Mouse (Mus musculus): Measurements from ENCODE around the gene Lsp1. TPM values are rescaled to one million over a fixed set of nuclear protein-coding genes. Genes with fewer than 3 reads are reported as not detected.

Gene Lsp1
- total and polyA plus RNA-seq, 2 experiments from 2014 or later = 5.5 to 7.9 TPM

GRCm38 (mm10) chr7:142523200-142523990, 62.8 kb downstream of the Lsp1 start:
- H3K27ac ChIP-seq (ENCODE audit: low read depth, low read length) = no peak overlapping the region
- H3K4me2 ChIP-seq (ENCODE audit: low read depth) = no peak overlapping the region
- no peaks in the 10 kb centered on the region for H3K27me3 ChIP-seq (ENCODE audit: insufficient read depth, low read length)
- H3K9me3 ChIP-seq (ENCODE audit: low read length) = no peaks in the 10 kb centered on the region
- WGBS = 63% methylated on average over 17 of the region's 17 CpGs
- no peak overlapping the region for H3K9ac ChIP-seq
- TF ChIP-seq CTCF (IDR thresholded peaks at IDR 0.05; ENCODE audit: low read depth) = no peak
- ATAC-seq = no peak
- no peaks in the 10 kb centered on the region for H3K4me1 ChIP-seq (ENCODE audit: insufficient read depth)
- no peak overlapping the region for H3K4me3 ChIP-seq (ENCODE audit: low read depth, low read length)
- DNase-seq = no peak
- no peaks in the 10 kb centered on the region for H3K36me3 ChIP-seq (ENCODE audit: insufficient read depth)

GRCm38 (mm10) chr7:142525342-142526178, 65.0 kb downstream of the Lsp1 start:
- 28% methylated on average over 13 of the region's 13 CpGs for WGBS
- no peaks in the 10 kb centered on the region for H3K4me1 ChIP-seq (ENCODE audit: insufficient read depth)
- no peak overlapping the region for H3K4me3 ChIP-seq (ENCODE audit: low read depth, low read length)
- H3K9ac ChIP-seq = no peak overlapping the region
- no peaks in the 10 kb centered on the region for H3K27me3 ChIP-seq (ENCODE audit: insufficient read depth, low read length)
- no peak overlapping the region for H3K27ac ChIP-seq (ENCODE audit: low read depth, low read length)
- ATAC-seq (no peak), DNase-seq (no peak)
- H3K36me3 ChIP-seq (ENCODE audit: insufficient read depth) = no peaks in the 10 kb centered on the region
- TF ChIP-seq CTCF (IDR thresholded peaks at IDR 0.05; ENCODE audit: low read depth) = no peak
- no peaks in the 10 kb centered on the region for H3K9me3 ChIP-seq (ENCODE audit: low read length)
- H3K4me2 ChIP-seq (ENCODE audit: low read depth) = no peak overlapping the region

- Histone ChIP-seq H3K27ac (ENCODE audit: low read depth, low read length) (no peak overlapping the region), H3K9me3 (ENCODE audit: low read length) (no peaks in the 10 kb centered on the region), H3K4me3 (ENCODE audit: low read depth, low read length) (no peak overlapping the region), H3K27me3 (ENCODE audit: insufficient read depth, low read length) (no peaks in the 10 kb centered on the region; the same call in 1 of the 2 replicates), H3K4me2 (ENCODE audit: low read depth) (no peak overlapping the region), H3K36me3 (ENCODE audit: insufficient read depth) (no peaks in the 10 kb centered on the region), H3K4me1 (ENCODE audit: insufficient read depth) (0 out of 2 replicates have a peak, but pooled peaks cover 4% of the 10 kb centered on the region), H3K9ac (no peak overlapping the region)
- no peak for TF ChIP-seq CTCF (IDR thresholded peaks at IDR 0.05; ENCODE audit: low read depth)
- DNase-seq = no peak
- WGBS = 65% methylated on average over 10 of the region's 10 CpGs
- no peak for ATAC-seq
Observed at GRCm38 (mm10) chr7:142529350-142529749, 68.7 kb downstream of the Lsp1 start.

GRCm38 (mm10) chr7:142531973-142532521, 71.4 kb downstream of the Lsp1 start:
- no peaks in the 10 kb centered on the region for H3K9me3 ChIP-seq (ENCODE audit: low read length)
- H3K27me3 ChIP-seq (ENCODE audit: insufficient read depth, low read length) = no peaks in the 10 kb centered on the region; the same call in 1 of the 2 replicates
- H3K36me3 ChIP-seq (ENCODE audit: insufficient read depth) = peaks cover 5% of the 10 kb centered on the region; the same call in 1 of the 2 replicates
- no peak overlapping the region for H3K4me3 ChIP-seq (ENCODE audit: low read depth, low read length)
- ATAC-seq (no peak; the same call in 1 of the 2 replicates), DNase-seq (no peak)
- 0 out of 2 replicates have a peak, but pooled peaks cover 4% of the 10 kb centered on the region for H3K4me1 ChIP-seq (ENCODE audit: insufficient read depth)
- H3K4me2 ChIP-seq (ENCODE audit: low read depth) = no peak overlapping the region
- no peak overlapping the region for H3K9ac ChIP-seq
- no peak for TF ChIP-seq CTCF (IDR thresholded peaks at IDR 0.05; ENCODE audit: low read depth)
- H3K27ac ChIP-seq (ENCODE audit: low read depth, low read length) = no peak overlapping the region
- WGBS = 85% methylated on average over 4 of the region's 4 CpGs

GRCm38 (mm10) chr7:142532671-142533058, 72.1 kb downstream of the Lsp1 start, which contains the start of gene Mrpl23:
TSS of gene Mrpl23 (plus strand) at chr7:142532686.
- Histone ChIP-seq H3K9ac (peak within 1 kb of the TSS; percentile 71), H3K9me3 (ENCODE audit: low read length) (no peaks in the 10 kb centered on the region), H3K4me3 (ENCODE audit: low read depth, low read length) (peak within 1 kb of the TSS; percentile 55), H3K27me3 (ENCODE audit: insufficient read depth, low read length) (no peaks in the 10 kb centered on the region; the same call in 1 of the 2 replicates), H3K4me1 (ENCODE audit: insufficient read depth) (0 out of 2 replicates have a peak, but pooled peaks cover 4% of the 10 kb centered on the region), H3K36me3 (ENCODE audit: insufficient read depth) (peaks cover 10% of the 10 kb centered on the region), H3K27ac (ENCODE audit: low read depth, low read length) (peak within 1 kb of the TSS; percentile 47), H3K4me2 (ENCODE audit: low read depth) (peak within 1 kb of the TSS; percentile 58)
- TF ChIP-seq CTCF (IDR thresholded peaks at IDR 0.05; ENCODE audit: low read depth) = no peak
- DNase-seq (no peak), ATAC-seq (peak; percentile 71)
- 7% methylated on average over 17 of the region's 17 CpGs for WGBS

GRCm38 (mm10) chr7:142533059-142533855, 72.6 kb downstream of the Lsp1 start:
- peak; percentile 96 for ATAC-seq
- Histone ChIP-seq H3K4me3 (ENCODE audit: low read depth, low read length) (peak overlapping the region; percentile 55), H3K36me3 (ENCODE audit: insufficient read depth) (peaks cover 10% of the 10 kb centered on the region), H3K27ac (ENCODE audit: low read depth, low read length) (peak overlapping the region; percentile 47), H3K9me3 (ENCODE audit: low read length) (no peaks in the 10 kb centered on the region), H3K4me1 (ENCODE audit: insufficient read depth) (0 out of 2 replicates have a peak, but pooled peaks cover 4% of the 10 kb centered on the region), H3K27me3 (ENCODE audit: insufficient read depth, low read length) (no peaks in the 10 kb centered on the region; the same call in 1 of the 2 replicates), H3K9ac (peak overlapping the region; percentile 71), H3K4me2 (ENCODE audit: low read depth) (peak overlapping the region; percentile 58)
- 3% methylated on average over 44 of the region's 44 CpGs for WGBS
- peak; percentile 88 for TF ChIP-seq CTCF (IDR thresholded peaks at IDR 0.05; ENCODE audit: low read depth)
- peak; percentile 94 for DNase-seq
